Mouse (Mus musculus) olfactory bulb, adult 2 months (tissue): ENCODE data around the gene Ephb2.

ENCODE experiments used
- CTCF ChIP-seq: fragments of 200-500 bp; IDR thresholded peaks from 2 replicates; pipeline ENCODE4 v1.5.1; 2012; ENCODE audit warnings: low read depth, mild to moderate bottlenecking, low read length, moderate library complexity; ENCODE audit not compliant: insufficient read depth
- POLR2A ChIP-seq: fragments of 200-500 bp; IDR thresholded peaks from 2 replicates; pipeline ENCODE4 v1.6.1; 2012; ENCODE audit warnings: mild to moderate bottlenecking, low read depth, low read length, moderate library complexity; ENCODE audit not compliant: insufficient read depth

GRCm38 (mm10) chr4:136678480-136678879 lies 157.3 kb downstream of the Ephb2 start:
- no peak for TF ChIP-seq POLR2A
- 0 out of 2 replicates have a peak, but pooled peaks have one; percentile 13 for TF ChIP-seq CTCF
